Mouse (Mus musculus) heart, postnatal 0 days (tissue): ENCODE measurements around the gene Abhd6.

Source experiments
- CTCF ChIP-seq: IDR thresholded peaks from 2 replicates; pipeline ENCODE4 v1.5.1; 2016; ENCODE audit warnings: antibody characterized with exemption, control low read depth, low read depth
- EP300 ChIP-seq: IDR thresholded peaks from 2 replicates; pipeline ENCODE4 v1.6.1; 2016; ENCODE audit warnings: antibody characterized with exemption, low read depth

DNA sequence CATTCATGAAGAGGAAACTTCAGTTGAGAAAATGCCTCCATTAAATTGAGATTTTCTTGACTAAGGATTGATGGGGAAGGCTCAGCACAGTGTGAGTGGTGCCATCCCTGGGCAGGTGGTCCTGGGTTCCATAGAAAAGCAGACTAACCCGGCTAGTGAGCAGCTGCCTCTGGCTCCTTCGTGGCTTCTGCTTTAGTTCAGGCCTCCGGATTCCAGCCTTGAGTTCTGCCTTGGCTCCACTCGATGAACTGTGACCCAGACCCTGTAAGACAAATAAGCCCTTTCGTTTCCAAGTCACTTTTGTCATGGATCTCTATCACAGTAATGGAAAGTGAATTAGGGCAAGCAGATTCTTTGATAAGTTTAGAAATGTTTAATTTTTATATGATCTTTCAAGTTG lies 31.9 kb downstream of the Abhd6 start:
- no peak for TF ChIP-seq CTCF
- TF ChIP-seq EP300: no peak
